ENCODE assay signal across 21 mouse cellular contexts in genomic region chr8:72577941-72578340, GRCm38 (mm10). TPM values are rescaled to one million over a fixed set of nuclear protein-coding genes. Genes with fewer than 3 reads are reported as not detected.
DNase-seq lines count a peak whose midpoint lies in the region; ATAC-seq and TF ChIP-seq lines count a peak whose summit lies in the region.
"Had no signal": no experiment of that assay in that cellular context is flagged by ENCODE, and none has a peak within 500 bp of the region (broad histone marks: within the 10 kb centered on the region; RNA-seq: fewer than 3 reads in every experiment).

No protein-coding gene starts in this region.

- H3K27me3 ChIP-seq in heart, embryonic 11.5 days (ENCODE audit: control insufficient read depth, insufficient read depth, low read length): no peaks in the 10 kb centered on the region
- H3K27me3 ChIP-seq: forebrain, embryonic 15.5 days; hindbrain, embryonic 12.5 days; lung, embryonic 15.5 days; neural tube, embryonic 13.5 days had no signal

- H3K4me3 ChIP-seq in layer of hippocampus, adult 2 months: no peak overlapping the region
- H3K4me3 ChIP-seq in heart, embryonic 11.5 days (ENCODE audit: low read depth, low read length): no peak overlapping the region
- H3K4me3 ChIP-seq: forebrain, embryonic 15.5 days; hindbrain, embryonic 12.5 days; lung, embryonic 15.5 days; midbrain, embryonic 10.5 days; neural tube, embryonic 13.5 days had no signal

- TF ChIP-seq CTCF in layer of hippocampus, adult 2 months (conservative IDR thresholded peaks at IDR 0.05): no peak

- peaks cover 19% of the 10 kb centered on the region; the same call in 1 of the 2 replicates for H3K4me1 ChIP-seq in heart, embryonic 11.5 days (ENCODE audit: control insufficient read depth, insufficient read depth, low read length)

- H3K9me3 ChIP-seq in heart, embryonic 11.5 days (replicated peaks; ENCODE audit: control insufficient read depth, low read length): no peaks in the 10 kb centered on the region
- H3K9me3 ChIP-seq: forebrain, embryonic 15.5 days; hindbrain, embryonic 12.5 days; lung, embryonic 15.5 days; midbrain, embryonic 10.5 days; neural tube, embryonic 13.5 days had no signal

- 38% methylated on average over 1 of the region's 1 CpGs for WGBS in heart, embryonic 11.5 days (ENCODE audit: insufficient replicate concordance)

- peak overlapping the region; percentile 40 for H3K4me2 ChIP-seq in heart, embryonic 11.5 days
- H3K4me2 ChIP-seq: forebrain, embryonic 15.5 days; hindbrain, embryonic 12.5 days; lung, embryonic 15.5 days; neural tube, embryonic 13.5 days had no signal

- DNase-seq in gastrocnemius, adult 18-20 months (ENCODE audit: low spot score): peak; percentile 71
- DNase-seq in gastrocnemius, postnatal 4 days (ENCODE audit: low spot score in 2 of 2): no peak
- no peak for DNase-seq in layer of hippocampus, adult 2 months (ENCODE audit: low spot score in 2 of 2)
- DNase-seq in layer of hippocampus, postnatal 25 days (ENCODE audit: extremely low spot score in 1 of 2, low spot score in 1 of 2): no peak
- DNase-seq in heart, postnatal 4 days: peak; percentile 35
- no peak for DNase-seq in thymus, postnatal 14 days
- DNase-seq in T-cell, adult 2 months (ENCODE audit: low spot score): no peak
- DNase-seq: adrenal gland, adult 8-10 months; cerebellum, adult 11 months; cerebellum, postnatal 14 days; kidney, adult 8-10 months; layer of hippocampus, postnatal 36 days; right cerebral cortex, postnatal 14 days; thymus, postnatal 25 days had no signal

- ATAC-seq in heart, embryonic 11.5 days (replicated peaks; ENCODE audit: insufficient number of reproducible peaks, low FRiP score, low TSS enrichment): no peak
- ATAC-seq: forebrain, embryonic 15.5 days; inflammation-experienced regulatory T-cells, adult 6 months had no signal

- 0 out of 2 replicates have a peak overlapping the region, but pooled peaks have one; percentile 14 for H3K27ac ChIP-seq in layer of hippocampus, adult 2 months
- peak overlapping the region; percentile 80 for H3K27ac ChIP-seq in heart, embryonic 11.5 days (ENCODE audit: low read depth, low read length)
- H3K27ac ChIP-seq: forebrain, embryonic 15.5 days; hindbrain, embryonic 12.5 days; lung, embryonic 15.5 days; midbrain, embryonic 10.5 days; neural tube, embryonic 13.5 days had no signal

- H3K36me3 ChIP-seq in heart, embryonic 11.5 days (ENCODE audit: control insufficient read depth, insufficient read depth, low read length): no peaks in the 10 kb centered on the region; the same call in 1 of the 2 replicates
- H3K36me3 ChIP-seq: lung, embryonic 15.5 days; midbrain, embryonic 10.5 days had no signal

- H3K9ac ChIP-seq in heart, embryonic 11.5 days (ENCODE audit: low read depth, low read length): no peak overlapping the region
- H3K9ac ChIP-seq: forebrain, embryonic 15.5 days; hindbrain, embryonic 12.5 days; lung, embryonic 15.5 days; neural tube, embryonic 13.5 days had no signal

RNA-seq across cellular contexts. Expression of gene Tmem38a, which starts 6.1 kb away (rescaled TPM):
- total RNA-seq in gastrocnemius, adult 18-20 months (2021): 1,000 to 10,000 TPM; 1,126 to 1,216 TPM
- 100 to 1,000 TPM; 536 to 560 TPM for total RNA-seq in gastrocnemius, postnatal 4 days (2021)
- total RNA-seq in layer of hippocampus, adult 2 months (2021): 100 to 1,000 TPM; 115 to 120 TPM
- 100 to 1,000 TPM; 132 to 139 TPM for total RNA-seq in layer of hippocampus, postnatal 25 days (2021)
- 55.4 and 64.6 TPM in 2 replicates for polyA plus RNA-seq in heart, embryonic 11.5 days (2014; fragmentation: Nextera tagmentation; extraction: Ambion mirVana)
- total RNA-seq in heart, postnatal 4 days (2021): 100 to 1,000 TPM; 213 to 221 TPM

RNA-seq across cellular contexts. Expression of gene Smim7, which starts 7.1 kb away (rescaled TPM):
- total RNA-seq in gastrocnemius, adult 18-20 months (2021): 10 to 100 TPM; 61.8 to 61.9 TPM
- total RNA-seq in gastrocnemius, postnatal 4 days (2021): 100 to 1,000 TPM; 114 to 123 TPM
- 100 to 1,000 TPM; 103 to 104 TPM for total RNA-seq in layer of hippocampus, adult 2 months (2021)
- 100 to 1,000 TPM; 104 TPM for total RNA-seq in layer of hippocampus, postnatal 25 days (2021)
- 101 and 114 TPM in 2 replicates for polyA plus RNA-seq in heart, embryonic 11.5 days (2014; fragmentation: Nextera tagmentation; extraction: Ambion mirVana)
- 100 to 1,000 TPM; 120 to 130 TPM for total RNA-seq in heart, postnatal 4 days (2021)

RNA-seq across cellular contexts. Expression of gene Med26, which starts 29.9 kb away (rescaled TPM):
- total RNA-seq in gastrocnemius, adult 18-20 months (2021): 10 to 100 TPM in 1 of 2 experiments, 1 to 10 TPM in 1; 7.4 to 15.8 TPM
- 1 to 10 TPM; 9.4 to 9.8 TPM for total RNA-seq in gastrocnemius, postnatal 4 days (2021)
- total RNA-seq in layer of hippocampus, adult 2 months (2021): 10 to 100 TPM; 10.5 to 10.6 TPM
- 10 to 100 TPM; 10.1 to 10.6 TPM for total RNA-seq in layer of hippocampus, postnatal 25 days (2021)
- 8.5 and 9.0 TPM in 2 replicates for polyA plus RNA-seq in heart, embryonic 11.5 days (2014; fragmentation: Nextera tagmentation; extraction: Ambion mirVana)
- 1 to 10 TPM; 8.6 TPM for total RNA-seq in heart, postnatal 4 days (2021)

Comparison
In these comparisons a context has a peak if more than half of its experiments do, and no peak if none do; other contexts are left out.
1. DNase-seq: peak in gastrocnemius, adult 18-20 months (single experiment) and heart, postnatal 4 days (single experiment); none in gastrocnemius, postnatal 4 days (0 of 2), layer of hippocampus, adult 2 months (0 of 2), layer of hippocampus, postnatal 25 days (0 of 2), thymus, postnatal 14 days (single experiment) and T-cell, adult 2 months (single experiment).